Mouse (Mus musculus) embryonic fibroblast, embryonic 13.5 days (primary cell): ENCODE data around the gene Rad51b. TPM values are rescaled to one million over a fixed set of nuclear protein-coding genes. Genes with fewer than 3 reads are reported as not detected.

Experiments used
- H3K27ac ChIP-seq: 2 replicates; pipeline ENCODE4 v1.5.1; 2012; ENCODE audit warnings: low read length, control low read depth, inconsistent platforms; ENCODE audit not compliant: insufficient read depth
- H3K4me1 ChIP-seq: 2 replicates; pipeline ENCODE4 v1.6.1; 2011; ENCODE audit warnings: low read length; ENCODE audit not compliant: control insufficient read depth, insufficient read depth
- H3K4me3 ChIP-seq: 2 replicates; pipeline ENCODE4 v1.5.1; 2011; ENCODE audit warnings: mild to moderate bottlenecking, control low read depth, low read length; ENCODE audit not compliant: insufficient read depth
- CTCF ChIP-seq: IDR thresholded peaks from 2 replicates; pipeline ENCODE4 v1.5.1; 2011; ENCODE audit warnings: mild to moderate bottlenecking, control low read depth, low read length, moderate library complexity, borderline replicate concordance; ENCODE audit not compliant: insufficient read depth
- POLR2A ChIP-seq: IDR thresholded peaks from 2 replicates; pipeline ENCODE4 v1.6.1; 2011; ENCODE audit warnings: low read depth, mild to moderate bottlenecking, control low read depth, low read length, moderate library complexity
- polyA plus RNA-seq: library from polyadenylated mRNA; stranded (reverse); fragments of >200 nt; gene quantifications from 2 replicates; pipeline ENCODE4 v1.2.4, GENCODE M21; 2011; ENCODE audit warnings: low read depth; ENCODE audit not compliant: missing spikeins, insufficient read length

The Rad51b gene
- polyA plus RNA-seq, 1 experiment, result 4.0 TPM

- Histone ChIP-seq H3K4me3 (no peak overlapping the region), H3K27ac (no peak overlapping the region), H3K4me1 (peaks cover 3% of the 10 kb centered on the region; the same call in 1 of the 2 replicates)
- TF ChIP-seq POLR2A, result no peak
- no peak for TF ChIP-seq CTCF
These were observed 510.9 kb downstream of the Rad51b start for GRCm38 (mm10) chr12:79807938-79808401.

- H3K4me3 ChIP-seq, result no peak overlapping the region
- peaks cover 3% of the 10 kb centered on the region; the same call in 1 of the 2 replicates for H3K4me1 ChIP-seq
- no peak overlapping the region for H3K27ac ChIP-seq
- no peak for TF ChIP-seq CTCF
- TF ChIP-seq POLR2A, result no peak
These were observed 511.6 kb downstream of the Rad51b start for GRCm38 (mm10) chr12:79808426-79809398.

GRCm38 (mm10) chr12:79809518-79809917 is 512.4 kb downstream of the Rad51b start:
- no peak for TF ChIP-seq CTCF
- no peak for TF ChIP-seq POLR2A
- peaks cover 3% of the 10 kb centered on the region; the same call in 1 of the 2 replicates for H3K4me1 ChIP-seq
- H3K4me3 ChIP-seq, result no peak overlapping the region
- H3K27ac ChIP-seq, result no peak overlapping the region

GRCm38 (mm10) chr12:79812422-79812821 is 515.3 kb downstream of the Rad51b start:
- H3K4me1 ChIP-seq, result peaks cover 2% of the 10 kb centered on the region; the same call in 1 of the 2 replicates
- no peak overlapping the region for H3K4me3 ChIP-seq
- H3K27ac ChIP-seq, result no peak overlapping the region
- TF ChIP-seq POLR2A (no peak), CTCF (no peak)

- Histone ChIP-seq H3K27ac (no peak overlapping the region), H3K4me3 (no peak overlapping the region), H3K4me1 (no peaks in the 10 kb centered on the region)
- no peak for TF ChIP-seq POLR2A
- no peak for TF ChIP-seq CTCF
These were observed 515.9 kb downstream of the Rad51b start for GRCm38 (mm10) chr12:79812838-79813563.

- TF ChIP-seq POLR2A, result no peak
- no peak for TF ChIP-seq CTCF
- Histone ChIP-seq H3K27ac (no peak overlapping the region), H3K4me1 (no peaks in the 10 kb centered on the region), H3K4me3 (no peak overlapping the region)
These were observed 516.7 kb downstream of the Rad51b start for GRCm38 (mm10) chr12:79813566-79814305.

GRCm38 (mm10) chr12:79814312-79815091 is 517.4 kb downstream of the Rad51b start:
- TF ChIP-seq POLR2A (no peak), CTCF (no peak)
- Histone ChIP-seq H3K27ac (no peak overlapping the region), H3K4me3 (no peak overlapping the region), H3K4me1 (no peaks in the 10 kb centered on the region)

- TF ChIP-seq POLR2A, result no peak
- no peak for TF ChIP-seq CTCF
- H3K4me1 ChIP-seq, result no peaks in the 10 kb centered on the region
- no peak overlapping the region for H3K27ac ChIP-seq
- H3K4me3 ChIP-seq, result no peak overlapping the region
These were observed 519.2 kb downstream of the Rad51b start for GRCm38 (mm10) chr12:79816241-79816640.
